Mouse (Mus musculus): ENCODE data around the gene Rgma. TPM values are rescaled to one million over a fixed set of nuclear protein-coding genes. Genes with fewer than 3 reads are reported as not detected.

The Rgma gene
- total RNA-seq, 2 experiments from 2014 or later = 50.7 to 62.6 TPM

GRCm38 (mm10) chr7:73427794-73428193, 52.5 kb downstream of the Rgma start:
- no peak for DNase-seq (ENCODE audit: extremely low spot score in 1 of 2, low spot score in 1 of 2)

DNA sequence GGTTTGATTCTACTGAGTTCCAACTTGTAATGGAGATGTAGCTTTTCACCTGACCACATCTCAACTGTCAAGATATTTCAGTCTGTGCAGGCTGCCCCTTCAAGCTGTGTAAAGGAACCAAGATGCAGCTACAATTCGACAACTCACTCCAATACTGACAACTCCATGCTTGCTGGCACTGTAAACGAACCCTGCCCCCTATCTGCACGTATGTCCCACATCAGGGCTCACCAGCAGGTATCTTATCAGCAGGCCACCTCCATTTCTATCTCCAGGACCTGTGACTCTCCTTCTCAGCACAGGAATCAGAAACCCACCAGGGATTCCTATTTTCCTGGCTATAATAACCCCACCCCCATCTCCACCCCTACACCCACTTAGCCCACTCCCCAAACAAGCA, 53.2 kb downstream of the Rgma start:
- DNase-seq (ENCODE audit: extremely low spot score in 1 of 2, low spot score in 1 of 2) = no peak

DNA sequence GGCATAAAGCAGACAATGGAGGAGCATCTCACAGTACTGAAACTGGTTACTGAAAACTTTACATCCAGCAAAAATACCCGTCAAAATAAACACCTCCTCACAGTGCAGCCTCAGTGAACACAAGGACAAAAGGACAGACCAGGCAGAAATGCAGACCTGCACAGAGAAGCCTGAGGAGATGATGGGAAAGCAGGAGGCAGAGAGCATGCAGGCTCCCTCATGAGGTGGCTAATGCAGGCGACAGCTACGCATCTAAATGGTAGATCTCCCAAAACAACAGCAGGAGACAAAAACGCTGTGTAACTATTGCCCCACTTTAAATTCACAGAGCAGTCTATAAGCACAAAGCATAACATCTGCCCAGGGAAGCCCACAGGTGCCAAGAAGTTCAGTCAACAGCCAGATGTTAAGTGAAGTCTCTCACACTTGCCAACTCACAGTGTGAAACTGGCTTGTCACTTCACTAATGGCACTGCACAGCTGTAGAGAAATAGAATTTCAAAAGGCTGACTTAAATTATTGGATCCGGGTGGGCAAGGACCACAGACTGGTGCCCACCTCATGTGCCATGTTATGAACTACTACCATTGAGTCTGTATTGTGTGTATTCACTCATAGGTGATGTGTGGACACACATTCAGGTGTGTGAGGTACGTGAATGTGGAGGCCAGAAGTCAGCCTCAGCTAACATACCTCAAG, 58.5 kb downstream of the Rgma start:
- DNase-seq (ENCODE audit: extremely low spot score in 1 of 2, low spot score in 1 of 2) = no peak

DNA sequence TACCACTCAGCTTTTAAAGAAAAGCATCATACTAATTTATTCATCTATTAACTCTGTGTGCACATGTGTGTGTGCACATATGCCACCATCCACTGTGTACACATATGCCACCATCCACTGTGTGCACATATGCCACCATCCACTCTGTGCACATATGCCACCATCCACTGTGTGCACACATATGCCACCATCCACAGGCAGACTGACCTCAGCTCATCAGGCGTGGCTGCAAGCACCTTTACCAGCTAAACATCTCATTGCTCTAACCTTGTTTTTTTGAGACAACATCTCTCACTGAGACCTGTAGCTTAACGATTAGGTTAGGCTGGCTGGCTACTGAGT, 59.0 kb downstream of the Rgma start:
- no peak for DNase-seq (ENCODE audit: extremely low spot score in 1 of 2, low spot score in 1 of 2)

GRCm38 (mm10) chr7:73435685-73436084, 60.4 kb downstream of the Rgma start:
- DNase-seq (ENCODE audit: extremely low spot score in 1 of 2, low spot score in 1 of 2) = peak in 1 of 2 experiments; percentile 43

DNA sequence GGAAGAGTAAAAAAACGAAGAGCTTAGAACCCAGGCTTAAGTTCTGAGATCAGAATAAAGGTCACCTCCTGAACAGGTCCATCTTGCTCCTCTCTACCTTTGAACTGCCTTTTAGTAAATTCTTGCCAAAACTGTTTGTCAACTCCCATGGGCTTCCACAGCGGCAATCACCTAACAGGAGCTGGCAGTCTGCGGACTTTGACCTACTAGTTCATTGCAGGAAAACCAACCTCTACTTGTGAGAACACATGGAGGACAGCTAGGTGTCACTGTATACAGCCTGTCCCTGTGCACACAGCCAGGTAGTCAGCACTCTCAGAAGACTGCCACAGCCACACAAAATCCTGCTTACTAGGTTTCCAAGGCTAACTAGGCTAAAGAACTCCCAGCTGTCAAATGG, 66.5 kb downstream of the Rgma start:
- DNase-seq (ENCODE audit: extremely low spot score in 1 of 2, low spot score in 1 of 2) = no peak

DNA sequence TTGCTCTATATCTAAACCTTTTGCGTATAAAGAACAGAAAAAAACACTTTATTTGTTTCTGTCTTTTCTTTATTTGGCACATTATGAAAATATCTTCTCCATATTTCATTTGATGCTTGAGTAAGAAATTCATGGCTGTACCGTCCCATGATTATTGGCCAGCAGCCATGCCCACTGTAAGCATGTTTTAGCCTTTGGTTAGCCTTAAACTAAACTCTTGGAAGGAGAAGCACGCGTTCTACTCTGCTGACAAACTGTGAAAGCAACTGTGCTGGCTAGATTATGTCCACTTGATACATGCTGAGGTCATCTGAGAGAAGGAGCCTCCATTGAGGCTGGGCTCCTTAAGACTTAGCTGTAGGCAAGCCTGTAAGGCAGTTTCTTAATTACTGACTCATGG, 66.9 kb downstream of the Rgma start:
- DNase-seq (ENCODE audit: extremely low spot score in 1 of 2, low spot score in 1 of 2) = no peak

GRCm38 (mm10) chr7:73451594-73451993, 76.3 kb downstream of the Rgma start:
- no peak for DNase-seq (ENCODE audit: extremely low spot score in 1 of 2, low spot score in 1 of 2)

GRCm38 (mm10) chr7:73452187-73452808, 77.0 kb downstream of the Rgma start:
- no peak for DNase-seq (ENCODE audit: extremely low spot score in 1 of 2, low spot score in 1 of 2)

DNA sequence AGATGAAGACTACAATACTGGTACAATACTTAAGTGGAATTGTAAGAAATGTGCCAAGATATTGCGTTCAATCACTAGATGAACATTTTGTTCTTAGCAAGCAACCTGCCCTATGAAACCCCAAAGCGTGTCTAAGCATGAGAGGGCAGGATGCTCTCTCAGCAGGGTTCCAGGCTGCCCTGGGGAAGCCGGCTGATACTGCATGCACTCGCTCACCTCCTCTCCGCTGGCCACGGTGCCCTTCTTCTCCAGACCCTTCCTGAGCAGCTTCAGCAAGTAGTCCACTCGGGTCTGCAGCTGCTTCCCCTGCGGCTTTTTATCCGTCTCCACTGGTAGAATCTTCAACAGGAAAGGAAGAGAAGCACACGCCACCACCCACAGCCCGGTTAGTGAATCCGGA, 78.8 kb downstream of the Rgma start:
- no peak for DNase-seq (ENCODE audit: extremely low spot score in 1 of 2, low spot score in 1 of 2)

DNA sequence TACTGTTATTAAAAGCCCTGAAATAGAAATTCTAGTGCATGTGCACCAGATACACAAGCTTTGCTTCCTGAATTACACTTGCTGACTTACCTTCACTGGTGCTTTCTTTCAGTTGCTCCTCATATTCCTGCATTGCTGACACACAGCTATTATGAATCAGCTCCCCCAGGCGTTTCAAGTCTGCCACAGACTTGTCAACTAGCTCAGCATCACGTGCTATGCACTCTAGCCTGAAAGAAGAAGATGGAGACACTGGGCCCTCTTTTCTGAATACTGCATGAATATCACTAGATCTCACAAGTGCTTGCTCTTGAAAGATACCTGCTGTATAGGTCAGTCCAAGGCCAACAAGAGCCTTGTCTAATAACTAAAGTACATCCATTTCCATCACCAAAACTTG, 88.2 kb downstream of the Rgma start:
- DNase-seq (ENCODE audit: extremely low spot score in 1 of 2, low spot score in 1 of 2) = no peak

DNA sequence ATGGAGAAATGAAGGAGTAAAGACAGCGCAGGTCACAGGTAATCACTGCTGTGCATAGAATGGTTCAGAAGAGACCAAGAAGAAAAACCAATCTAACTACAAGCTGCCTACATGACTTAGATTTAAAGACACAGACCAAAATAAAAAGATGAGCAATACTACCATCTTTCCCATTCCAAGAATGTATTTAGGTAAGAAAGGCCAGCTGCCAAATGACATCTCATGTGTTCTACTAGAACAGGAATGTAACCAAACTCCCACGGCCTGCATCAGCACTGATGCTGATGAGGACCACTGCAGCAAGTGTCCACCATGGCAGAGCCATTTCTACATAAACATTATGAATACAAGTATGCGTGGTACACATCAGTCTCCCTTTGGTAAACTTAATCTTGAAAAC, 92.4 kb downstream of the Rgma start:
- DNase-seq (ENCODE audit: extremely low spot score in 1 of 2, low spot score in 1 of 2) = no peak

Other genes starting within 250 kb of the Rgma start
- 10 to 100 TPM; 44.2 to 53.1 TPM for gene Chd2, start 166.3 kb downstream of the Rgma start, total RNA-seq (2021)

Data from layer of hippocampus, postnatal 25 days (tissue).